Mouse (Mus musculus) hindbrain, embryonic 14.5 days (tissue): ENCODE measurements at regions not wholly inside any gene's neighbourhood (a gene's known extent, or its start where the extent isn't known, plus 50 kb on each side); places are given as distances from the start of the nearest gene placed in this dataset.

Experiments
- ATAC-seq: fragments of 200-750 bp; cut with Nextera tagmentation; 2 replicates; pipeline ENCODE4 v1.8.0; 2017; ENCODE audit warnings: moderate number of reproducible peaks, mild to moderate bottlenecking, moderate TSS enrichment, moderate library complexity; ENCODE audit not compliant: low FRiP score
- DNase-seq: peaks from one replicate; pipeline ENCODE4 v3.0.0-alpha.2; 2015; ENCODE audit warnings: low spot score
- H3K27ac ChIP-seq: fragments of 300-500 bp; sonication (generic); 2 replicates; pipeline ENCODE4 v1.5.1; 2014; ENCODE audit warnings: mild to moderate bottlenecking, moderate library complexity
- H3K27me3 ChIP-seq: fragments of 300-500 bp; sonication (generic); 2 replicates; pipeline ENCODE4 v1.6.1; 2014; ENCODE audit warnings: mild to moderate bottlenecking, low read length, mixed read lengths; ENCODE audit not compliant: control insufficient read depth, insufficient read depth
- H3K36me3 ChIP-seq: fragments of 300-500 bp; sonication (generic); replicated peaks from 2 replicates; pipeline ENCODE4 v1.6.1; 2014; ENCODE audit not compliant: control insufficient read depth, insufficient read depth
- H3K4me1 ChIP-seq: fragments of 300-500 bp; sonication (generic); replicated peaks from 2 replicates; pipeline ENCODE4 v1.6.1; 2014; ENCODE audit warnings: antibody characterized with exemption, low read length, mixed read lengths; ENCODE audit not compliant: control insufficient read depth, insufficient read depth
- H3K4me2 ChIP-seq: fragments of 300-500 bp; sonication (generic); replicated peaks from 2 replicates; pipeline ENCODE4 v1.6.1; 2014; ENCODE audit warnings: mild to moderate bottlenecking, moderate library complexity
- H3K4me3 ChIP-seq: fragments of 300-500 bp; sonication (generic); replicated peaks from 2 replicates; pipeline ENCODE4 v1.5.1; 2014; ENCODE audit warnings: mild to moderate bottlenecking, low read length
- H3K9ac ChIP-seq: fragments of 300-500 bp; sonication (generic); 2 replicates; pipeline ENCODE4 v1.6.1; 2014
- H3K9me3 ChIP-seq: fragments of 300-500 bp; sonication (generic); 2 replicates; pipeline ENCODE4 v1.6.1; 2016; ENCODE audit warnings: low read length; ENCODE audit not compliant: control insufficient read depth
- WGBS: fragments of 180-500 bp; shearing (Covaris S2); extraction: QIAGEN DNeasy Blood & Tissue Kit; methylation state at CpG from one replicate; pipeline ENCODE4 v1.1.7; 2014; 5-methylcytosine and 5-hydroxymethylcytosine counted together

GRCm38 (mm10) chr6:117237096-117237495, 68.8 kb downstream of the Cxcl12 start:
- 91% methylated on average over 5 of the region's 5 CpGs for WGBS

DNA sequence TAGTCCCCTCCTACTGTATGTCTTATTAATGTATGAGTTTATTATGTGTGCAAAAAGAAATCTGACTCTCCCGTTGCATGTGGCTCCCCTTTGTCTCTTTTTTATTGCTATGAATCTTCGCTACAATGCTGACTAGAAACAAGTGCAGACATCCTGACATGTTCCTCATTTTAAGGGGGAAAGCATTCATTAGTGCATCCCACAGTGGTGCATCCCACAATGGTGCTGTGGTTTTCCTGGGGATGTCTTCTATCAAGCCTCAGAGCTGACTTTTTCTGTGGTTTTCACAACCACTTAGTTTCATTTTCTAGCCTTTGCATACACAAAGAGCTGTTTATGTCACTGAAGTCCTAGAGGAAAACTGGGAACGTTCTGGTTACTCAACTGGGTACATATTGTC, 72.9 kb downstream of the Cxcl12 start:
- no peak overlapping the region for H3K9ac ChIP-seq
- H3K4me3 ChIP-seq, result no peak overlapping the region
- no peaks in the 10 kb centered on the region for H3K27me3 ChIP-seq
- WGBS, result 74% methylated on average over 3 of the region's 3 CpGs
- DNase-seq (no peak), ATAC-seq (no peak)
- H3K36me3 ChIP-seq, result no peaks in the 10 kb centered on the region
- no peaks in the 10 kb centered on the region for H3K9me3 ChIP-seq
- H3K4me1 ChIP-seq, result no peaks in the 10 kb centered on the region
- H3K4me2 ChIP-seq, result no peak overlapping the region
- no peak overlapping the region for H3K27ac ChIP-seq

More at GRCm38 (mm10) chr6:117237096-117237495, 68.8 kb downstream of the Cxcl12 start:
- no peak overlapping the region for H3K27ac ChIP-seq
- no peaks in the 10 kb centered on the region for H3K9me3 ChIP-seq
- H3K4me1 ChIP-seq, result no peaks in the 10 kb centered on the region
- H3K4me2 ChIP-seq, result no peak overlapping the region
- no peak for ATAC-seq
- H3K9ac ChIP-seq, result no peak overlapping the region
- DNase-seq, result no peak
- no peaks in the 10 kb centered on the region for H3K36me3 ChIP-seq
- no peaks in the 10 kb centered on the region for H3K27me3 ChIP-seq
- no peak overlapping the region for H3K4me3 ChIP-seq

- no peaks in the 10 kb centered on the region for H3K36me3 ChIP-seq
- no peak overlapping the region for H3K4me2 ChIP-seq
- no peaks in the 10 kb centered on the region for H3K4me1 ChIP-seq
- H3K9me3 ChIP-seq, result no peaks in the 10 kb centered on the region
- H3K27ac ChIP-seq, result no peak overlapping the region
- H3K9ac ChIP-seq, result no peak overlapping the region
- no peak for DNase-seq
- no peak overlapping the region for H3K4me3 ChIP-seq
- ATAC-seq, result no peak
- WGBS, result 91% methylated on average over 5 of the region's 5 CpGs
- H3K27me3 ChIP-seq, result no peaks in the 10 kb centered on the region
Observed at GRCm38 (mm10) chr6:117245398-117245797, 77.1 kb downstream of the Cxcl12 start.

GRCm38 (mm10) chr6:117245849-117246248, 77.5 kb downstream of the Cxcl12 start:
- H3K36me3 ChIP-seq, result no peaks in the 10 kb centered on the region
- no peak for ATAC-seq
- 93% methylated on average over 6 of the region's 6 CpGs for WGBS
- no peaks in the 10 kb centered on the region for H3K27me3 ChIP-seq
- no peaks in the 10 kb centered on the region for H3K4me1 ChIP-seq
- H3K9me3 ChIP-seq, result no peaks in the 10 kb centered on the region
- no peak overlapping the region for H3K9ac ChIP-seq
- DNase-seq, result no peak
- H3K4me2 ChIP-seq, result no peak overlapping the region
- no peak overlapping the region for H3K27ac ChIP-seq
- H3K4me3 ChIP-seq, result no peak overlapping the region

DNA sequence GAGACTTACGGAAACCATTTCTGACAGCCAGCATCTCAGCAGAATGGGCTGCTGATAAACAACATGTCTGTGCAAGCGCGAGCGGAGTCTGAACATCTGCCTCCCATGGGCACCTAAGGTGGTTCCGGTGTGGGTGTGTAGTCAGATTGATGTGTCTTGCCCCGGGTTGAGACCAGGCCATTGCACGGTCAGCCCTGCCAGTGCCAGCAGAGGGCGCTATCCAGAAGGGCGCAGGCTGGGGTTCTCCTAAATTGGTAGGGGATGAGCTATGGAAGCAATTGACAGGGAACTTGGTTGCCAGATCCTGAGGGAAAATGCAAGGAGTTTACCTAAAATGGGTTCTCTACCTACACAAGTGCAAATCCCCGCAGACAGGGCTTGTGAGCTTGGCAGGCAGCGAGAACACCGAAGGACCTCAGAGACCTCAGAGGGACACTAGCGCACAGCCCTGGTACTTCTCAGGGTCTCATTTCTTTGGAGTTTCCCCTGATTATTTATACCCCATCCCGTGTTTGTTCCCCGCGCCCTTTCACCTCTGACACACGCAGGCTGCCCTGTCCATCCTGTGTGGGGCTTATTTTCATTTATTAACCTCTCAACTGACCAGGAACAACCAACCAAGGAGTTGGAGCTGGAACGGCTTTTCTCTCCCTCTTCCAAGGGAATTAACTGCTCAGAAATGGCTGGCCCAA, 81.0 kb downstream of the Cxcl12 start:
- Histone ChIP-seq H3K36me3 (no peaks in the 10 kb centered on the region), H3K27me3 (no peaks in the 10 kb centered on the region), H3K27ac (no peak overlapping the region), H3K4me3 (no peak overlapping the region), H3K4me2 (no peak overlapping the region), H3K9ac (no peak overlapping the region), H3K9me3 (no peaks in the 10 kb centered on the region), H3K4me1 (no peaks in the 10 kb centered on the region; the same call in 1 of the 2 replicates)
- 79% methylated on average over 18 of the region's 18 CpGs for WGBS
- no peak for ATAC-seq
- no peak for DNase-seq

- Histone ChIP-seq H3K4me2 (no peak overlapping the region), H3K27ac (no peak overlapping the region), H3K9ac (no peak overlapping the region), H3K4me1 (no peaks in the 10 kb centered on the region; the same call in 1 of the 2 replicates), H3K4me3 (no peak overlapping the region), H3K9me3 (no peaks in the 10 kb centered on the region), H3K36me3 (no peaks in the 10 kb centered on the region), H3K27me3 (no peaks in the 10 kb centered on the region)
- no peak for DNase-seq
- 44% methylated on average over 2 of the region's 2 CpGs for WGBS
- ATAC-seq, result no peak
Observed at GRCm38 (mm10) chr6:117250051-117250450, 81.7 kb downstream of the Cxcl12 start.

DNA sequence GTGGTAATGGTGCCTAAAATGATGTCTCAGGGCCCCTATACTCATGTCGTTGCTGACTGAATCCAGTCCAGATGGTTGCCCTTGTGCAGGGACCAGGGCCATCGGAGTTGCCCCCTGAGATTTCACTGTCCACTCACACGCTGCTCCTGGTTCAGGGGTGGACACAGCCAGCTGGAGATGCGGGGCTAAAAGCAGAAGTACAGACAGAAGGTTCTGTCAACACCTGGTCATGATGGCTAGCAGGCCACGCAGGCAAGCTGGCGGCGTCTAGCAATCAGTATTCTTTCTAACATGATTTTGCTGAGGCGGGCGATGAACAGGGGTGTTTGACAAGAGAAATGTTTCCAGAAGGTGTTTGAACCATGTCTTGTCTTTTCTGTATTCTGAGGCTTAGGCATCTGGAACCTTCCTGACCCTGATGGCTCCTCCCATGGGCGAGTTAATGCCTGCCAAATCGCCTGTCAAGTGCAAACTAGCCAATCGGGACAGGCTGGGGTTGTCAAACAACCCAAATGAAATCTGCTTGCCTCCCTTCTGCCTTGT, 83.1 kb downstream of the Cxcl12 start:
- WGBS, result 71% methylated on average over 12 of the region's 12 CpGs
- H3K27ac ChIP-seq, result no peak overlapping the region

DNA sequence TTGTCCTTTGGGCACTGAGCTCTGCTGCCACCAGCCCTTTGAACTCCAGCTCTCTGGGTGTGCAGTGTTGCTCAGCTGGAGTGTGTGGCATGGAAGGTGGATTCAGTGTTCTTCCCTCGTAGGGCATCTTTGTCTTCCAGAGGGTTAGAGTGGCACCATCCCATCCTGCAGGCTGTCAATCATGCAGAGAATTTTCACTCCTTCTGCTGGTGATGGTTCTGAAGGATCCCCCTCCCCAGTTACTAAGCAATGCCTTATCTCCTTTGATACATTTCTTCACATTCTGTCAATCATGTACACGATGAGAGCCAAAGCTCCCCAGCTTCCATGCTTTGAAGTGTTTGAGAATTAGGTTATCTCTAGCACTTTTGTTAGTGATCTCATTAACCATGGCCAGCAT, 84.0 kb downstream of the Cxcl12 start:
- Histone ChIP-seq H3K4me1 (no peaks in the 10 kb centered on the region; the same call in 1 of the 2 replicates), H3K4me3 (no peak overlapping the region), H3K9ac (no peak overlapping the region), H3K27ac (no peak overlapping the region), H3K9me3 (no peaks in the 10 kb centered on the region), H3K36me3 (no peaks in the 10 kb centered on the region), H3K27me3 (no peaks in the 10 kb centered on the region), H3K4me2 (no peak overlapping the region)
- no peak for ATAC-seq
- 69% methylated on average over 2 of the region's 2 CpGs for WGBS
- DNase-seq, result no peak

More for the DNA sequence above, 83.1 kb downstream of the Cxcl12 start:
- Histone ChIP-seq H3K9ac (no peak overlapping the region), H3K27me3 (no peaks in the 10 kb centered on the region), H3K9me3 (no peaks in the 10 kb centered on the region), H3K36me3 (no peaks in the 10 kb centered on the region), H3K4me1 (no peaks in the 10 kb centered on the region; the same call in 1 of the 2 replicates), H3K4me3 (no peak overlapping the region), H3K4me2 (no peak overlapping the region)
- ATAC-seq, result no peak
- no peak for DNase-seq

- WGBS, result 82% methylated on average over 6 of the region's 6 CpGs
- Histone ChIP-seq H3K4me1 (no peaks in the 10 kb centered on the region; the same call in 1 of the 2 replicates), H3K36me3 (no peaks in the 10 kb centered on the region), H3K9me3 (no peaks in the 10 kb centered on the region), H3K27ac (no peak overlapping the region), H3K9ac (no peak overlapping the region), H3K27me3 (no peaks in the 10 kb centered on the region), H3K4me3 (no peak overlapping the region), H3K4me2 (no peak overlapping the region)
- DNase-seq (no peak), ATAC-seq (no peak)
Observed at GRCm38 (mm10) chr6:117253036-117253435, 84.7 kb downstream of the Cxcl12 start.
